Mouse (Mus musculus) mouse embryonic stem cell (cell line): Measurements from ENCODE around the gene Ccnd2.

Source experiments
- in situ Hi-C, 2 experiments: fragments of 300-500 bp; cut with MboI; formaldehyde crosslinking; loops; 1 replicate in 1 of 2; 3 replicates in 1 of 2; pipeline ENCODE4 v1.14.3; 2019 to 2020; ENCODE audit warnings: low sequenced_read_pairs in 2 of 2, low pct_unique_long_range_greater_than_20kb in 1 of 2, mixed read lengths in 1 of 2; ENCODE audit not compliant: unreplicated experiment in 1 of 2

Gene Ccnd2

GRCm38 (mm10) chr6:127152106-127152951 is at the start of gene Ccnd2:
Gene Ccnd2 (minus strand): TSS chr6:127152193.
- in situ Hi-C loops = no loop called here

GRCm38 (mm10) chr6:127196985-127197384 is 45.0 kb upstream of the Ccnd2 start:
- in situ Hi-C loops = no loop called here

GRCm38 (mm10) chr6:127181296-127181695 is 29.3 kb upstream of the Ccnd2 start:
- in situ Hi-C loops = no loop called here

- in situ Hi-C loops = no loop called here
These were observed 27.2 kb upstream of the Ccnd2 start for GRCm38 (mm10) chr6:127179056-127179759.

GRCm38 (mm10) chr6:127177962-127178361 is 26.0 kb upstream of the Ccnd2 start:
- in situ Hi-C loops = no loop called here

GRCm38 (mm10) chr6:127177441-127177840 is 25.4 kb upstream of the Ccnd2 start:
- in situ Hi-C loops = no loop called here

GRCm38 (mm10) chr6:127172461-127172860 is 20.5 kb upstream of the Ccnd2 start:
- in situ Hi-C loops = no loop called here

GRCm38 (mm10) chr6:127170734-127171133 is 18.7 kb upstream of the Ccnd2 start:
- in situ Hi-C loops = no loop called here

- in situ Hi-C loops = no loop called here
These were observed 13.7 kb upstream of the Ccnd2 start for GRCm38 (mm10) chr6:127165663-127166062.

GRCm38 (mm10) chr6:127162842-127163241 is 10.8 kb upstream of the Ccnd2 start:
- in situ Hi-C loops = no loop called here

GRCm38 (mm10) chr6:127157321-127157720 is 5.3 kb upstream of the Ccnd2 start:
- in situ Hi-C loops = no loop called here

GRCm38 (mm10) chr6:127155468-127155867 is 3.5 kb upstream of the Ccnd2 start:
- in situ Hi-C loops = no loop called here

GRCm38 (mm10) chr6:127154708-127155268 is 2.8 kb upstream of the Ccnd2 start:
- in situ Hi-C loops = no loop called here

GRCm38 (mm10) chr6:127153972-127154707 is 2.1 kb upstream of the Ccnd2 start:
- in situ Hi-C loops = no loop called here

- in situ Hi-C loops = no loop called here
These were observed 1.4 kb upstream of the Ccnd2 start for GRCm38 (mm10) chr6:127153296-127153800.

- in situ Hi-C loops = no loop called here
These were observed 358 bp downstream of the Ccnd2 start for GRCm38 (mm10) chr6:127151565-127152105.

GRCm38 (mm10) chr6:127150663-127151564 is 1.1 kb downstream of the Ccnd2 start:
- in situ Hi-C loops = no loop called here
